Mouse (Mus musculus): ENCODE measurements around the gene Uqcrq. TPM values are rescaled to one million over a fixed set of nuclear protein-coding genes. Genes with fewer than 3 reads are reported as not detected.

Uqcrq gene
- polyA plus RNA-seq (2015; fragmentation: Nextera tagmentation; extraction: Ambion mirVana) = 1,029 and 1,034 TPM in 2 replicates

- WGBS = under 1% methylated on average over 44 of the region's 44 CpGs
- Histone ChIP-seq H3K36me3 (ENCODE audit: control insufficient read depth, insufficient read depth, low read length) (peaks cover 7% of the 10 kb centered on the region), H3K9me3 (ENCODE audit: control insufficient read depth, low read length) (no peaks in the 10 kb centered on the region), H3K9ac (ENCODE audit: low read depth, low read length) (peak within 1 kb of the TSS; percentile 92), H3K4me3 (ENCODE audit: low read length) (peak within 1 kb of the TSS; percentile 96), H3K4me2 (ENCODE audit: low read depth, low read length) (peak within 1 kb of the TSS; percentile 67), H3K27ac (ENCODE audit: low read length) (peak within 1 kb of the TSS; percentile 85), H3K27me3 (replicated peaks; ENCODE audit: control insufficient read depth, insufficient read depth, low read length) (no peaks in the 10 kb centered on the region), H3K4me1 (ENCODE audit: control insufficient read depth, insufficient read depth, low read length) (peaks cover 3% of the 10 kb centered on the region; the same call in 1 of the 2 replicates)
- peak; percentile 93 for ATAC-seq
These were observed at the start of gene Uqcrq, which contains the start of gene Gdf9 for GRCm38 (mm10) chr11:53430670-53431346. TSS of gene Uqcrq (minus strand) at chr11:53430831. TSS of gene Gdf9 (plus strand) at chr11:53431023.

DNA sequence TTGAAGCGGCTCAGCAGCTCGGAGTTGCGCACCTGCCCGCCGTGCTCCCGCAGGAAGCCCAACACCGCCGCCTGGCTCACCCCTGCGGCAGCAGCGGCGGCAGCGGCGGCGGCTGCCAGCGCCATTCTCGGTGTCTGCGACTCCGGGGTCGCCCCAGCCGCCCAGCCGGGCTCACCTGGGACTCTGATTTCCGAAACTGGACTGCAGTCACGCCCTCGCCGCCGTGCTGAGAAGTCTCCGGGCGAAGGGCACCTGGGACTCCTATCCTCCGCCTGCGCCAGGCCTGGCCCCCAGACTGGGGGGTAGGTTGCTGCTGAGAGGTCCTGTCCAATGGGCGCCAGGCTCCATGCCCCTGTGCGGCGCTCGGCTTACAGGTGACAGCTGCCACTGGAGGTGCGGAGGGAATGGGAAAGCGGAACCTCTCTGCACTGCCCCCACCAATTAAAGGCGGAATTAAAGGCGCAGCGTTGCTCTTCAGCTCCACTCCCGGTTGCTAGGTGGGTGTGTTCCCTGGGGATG is 49.2 kb upstream of the Uqcrq start, which contains the start of the genes Gm9945 and Sowaha:
Gene Gm9945, plus strand, starts transcription at position 384 of the 519 bp plus-strand sequence.
Gene Sowaha, minus strand, starts transcription at position 492 of the 519 bp plus-strand sequence.
- ATAC-seq = peak; percentile 84
- Histone ChIP-seq H3K27me3 (replicated peaks; ENCODE audit: control insufficient read depth, insufficient read depth, low read length) (peaks cover 47% of the 10 kb centered on the region), H3K27ac (ENCODE audit: low read length) (no peak within 1 kb of the TSS)

DNA sequence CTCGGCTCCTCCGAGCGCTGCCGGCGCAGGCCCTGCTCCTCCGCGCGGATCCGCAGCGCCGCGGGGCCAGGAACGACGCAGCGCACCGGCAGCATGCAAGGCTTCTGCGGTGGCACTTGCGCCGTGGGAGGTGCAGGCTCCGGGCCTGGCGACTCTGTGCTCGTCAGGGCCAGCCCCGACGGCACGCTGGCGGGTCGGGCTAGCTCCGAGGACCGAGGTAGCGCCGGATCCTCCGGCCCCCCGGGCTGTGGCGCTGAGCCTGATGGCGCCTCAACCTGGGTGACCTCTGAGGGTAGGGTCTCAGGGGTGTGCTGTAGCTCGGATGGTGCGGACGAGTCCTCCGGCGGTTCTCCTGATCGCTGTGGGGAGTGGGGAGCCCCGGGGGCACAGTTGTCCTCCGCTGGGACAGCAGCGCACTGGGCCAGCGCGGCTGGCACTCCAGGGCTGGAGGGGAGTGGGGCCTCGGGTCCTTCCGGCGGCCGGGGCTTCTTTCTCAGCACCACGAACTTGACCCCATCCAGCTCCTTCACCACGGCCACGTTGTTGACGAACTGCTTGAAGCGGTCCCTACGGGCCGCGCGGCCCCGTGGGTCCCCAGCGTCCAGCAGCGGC is 48.6 kb upstream of the Uqcrq start:
- Histone ChIP-seq H3K9ac (ENCODE audit: low read depth, low read length) (peak overlapping the region; percentile 61), H3K9me3 (ENCODE audit: control insufficient read depth, low read length) (no peaks in the 10 kb centered on the region), H3K27ac (ENCODE audit: low read length) (no peak overlapping the region), H3K27me3 (replicated peaks; ENCODE audit: control insufficient read depth, insufficient read depth, low read length) (peaks cover 47% of the 10 kb centered on the region), H3K4me2 (ENCODE audit: low read depth, low read length) (peak overlapping the region; percentile 90), H3K4me1 (ENCODE audit: control insufficient read depth, insufficient read depth, low read length) (peaks cover 15% of the 10 kb centered on the region; the same call in 1 of the 2 replicates), H3K36me3 (ENCODE audit: control insufficient read depth, insufficient read depth, low read length) (no peaks in the 10 kb centered on the region), H3K4me3 (ENCODE audit: low read length) (peak overlapping the region; percentile 58)
- ATAC-seq = peak; percentile 41
- WGBS = 1% methylated on average over 60 of the region's 62 CpGs

More for the DNA sequence above, 49.2 kb upstream of the Uqcrq start, which contains the start of the genes Gm9945 and Sowaha:
- Histone ChIP-seq H3K4me3 (ENCODE audit: low read length) (peak within 1 kb of the TSS; percentile 58), H3K9me3 (ENCODE audit: control insufficient read depth, low read length) (no peaks in the 10 kb centered on the region), H3K9ac (ENCODE audit: low read depth, low read length) (peak within 1 kb of the TSS; percentile 61), H3K4me1 (ENCODE audit: control insufficient read depth, insufficient read depth, low read length) (peaks cover 15% of the 10 kb centered on the region; the same call in 1 of the 2 replicates), H3K36me3 (ENCODE audit: control insufficient read depth, insufficient read depth, low read length) (no peaks in the 10 kb centered on the region), H3K4me2 (ENCODE audit: low read depth, low read length) (peak within 1 kb of the TSS; percentile 90)
- 3% methylated on average over 40 of the region's 40 CpGs for WGBS

DNA sequence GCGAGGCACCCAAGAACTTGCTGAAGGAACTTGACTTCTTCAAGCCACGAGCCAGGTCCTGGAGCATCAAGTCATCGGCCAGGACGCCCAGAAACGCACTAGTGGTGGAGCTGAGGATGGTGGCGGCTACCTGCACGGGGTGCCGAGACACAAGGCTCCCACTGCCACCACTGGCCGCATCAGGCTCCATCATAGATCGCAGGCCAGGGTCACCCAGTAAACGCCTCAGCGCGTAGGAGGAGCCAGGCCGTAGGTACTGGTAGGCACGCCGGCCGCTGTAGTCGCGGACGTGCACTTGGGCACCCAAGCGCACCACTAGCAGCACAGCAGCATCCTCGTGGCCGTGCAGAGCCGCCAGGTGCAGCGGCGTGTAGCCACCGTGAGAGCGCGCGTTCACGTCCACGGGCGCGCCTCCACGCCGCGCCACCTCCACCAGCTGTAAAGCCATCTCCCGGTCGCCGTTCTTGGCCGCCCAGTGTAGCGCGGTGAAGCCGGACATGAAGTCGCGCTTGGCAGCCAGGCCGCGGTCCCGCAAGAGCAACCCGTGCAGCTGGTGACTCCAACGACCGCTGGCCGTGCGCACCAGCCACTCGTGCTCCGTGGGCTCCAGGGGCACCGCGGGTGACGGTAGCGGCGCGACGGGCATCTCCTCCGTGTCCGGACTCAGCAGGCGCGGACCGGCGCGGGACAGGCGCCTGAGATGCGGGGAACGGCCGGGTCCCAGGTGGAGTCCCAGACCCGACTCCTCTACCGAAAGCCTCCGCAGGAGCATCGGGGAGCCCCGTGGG is 47.9 kb upstream of the Uqcrq start:
- Histone ChIP-seq H3K4me3 (ENCODE audit: low read length) (peak overlapping the region; percentile 58), H3K4me1 (ENCODE audit: control insufficient read depth, insufficient read depth, low read length) (peaks cover 15% of the 10 kb centered on the region; the same call in 1 of the 2 replicates), H3K36me3 (ENCODE audit: control insufficient read depth, insufficient read depth, low read length) (no peaks in the 10 kb centered on the region), H3K27ac (ENCODE audit: low read length) (no peak overlapping the region), H3K4me2 (ENCODE audit: low read depth, low read length) (peak overlapping the region; percentile 90), H3K9me3 (ENCODE audit: control insufficient read depth, low read length) (no peaks in the 10 kb centered on the region), H3K9ac (ENCODE audit: low read depth, low read length) (peak overlapping the region; percentile 61), H3K27me3 (replicated peaks; ENCODE audit: control insufficient read depth, insufficient read depth, low read length) (peaks cover 51% of the 10 kb centered on the region)
- 5% methylated on average over 79 of the region's 79 CpGs for WGBS
- ATAC-seq = no peak

DNA sequence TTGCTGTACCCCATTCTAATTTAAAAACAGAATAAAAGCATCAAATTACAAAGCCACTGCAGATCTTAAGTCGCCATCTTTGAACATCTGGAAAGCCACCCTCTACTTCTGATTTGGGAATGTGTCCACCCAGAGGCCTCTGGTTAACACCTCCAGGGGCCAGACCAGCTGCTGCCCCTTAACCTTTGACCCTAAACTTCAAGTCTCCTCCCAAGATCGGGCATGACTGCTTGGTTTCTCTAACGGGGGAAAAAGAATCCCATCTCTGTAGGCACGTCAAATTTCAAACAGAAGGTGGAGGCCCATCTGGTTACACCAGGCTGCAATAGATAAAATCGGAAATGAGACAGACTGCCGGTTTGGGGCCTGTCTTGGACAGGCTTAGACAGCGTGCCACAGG is 47.2 kb upstream of the Uqcrq start:
- H3K4me1 ChIP-seq (ENCODE audit: control insufficient read depth, insufficient read depth, low read length) = peaks cover 15% of the 10 kb centered on the region; the same call in 1 of the 2 replicates
- 50% methylated on average over 7 of the region's 7 CpGs for WGBS
- no peak overlapping the region for H3K4me2 ChIP-seq (ENCODE audit: low read depth, low read length)
- no peaks in the 10 kb centered on the region for H3K36me3 ChIP-seq (ENCODE audit: control insufficient read depth, insufficient read depth, low read length)
- no peak for ATAC-seq
- H3K27ac ChIP-seq (ENCODE audit: low read length) = no peak overlapping the region
- H3K9ac ChIP-seq (ENCODE audit: low read depth, low read length) = no peak overlapping the region
- H3K27me3 ChIP-seq (replicated peaks; ENCODE audit: control insufficient read depth, insufficient read depth, low read length) = peaks cover 53% of the 10 kb centered on the region
- no peak overlapping the region for H3K4me3 ChIP-seq (ENCODE audit: low read length)
- H3K9me3 ChIP-seq (ENCODE audit: control insufficient read depth, low read length) = no peaks in the 10 kb centered on the region

GRCm38 (mm10) chr11:53475620-53476019 is 45.0 kb upstream of the Uqcrq start:
- WGBS = 32% methylated on average over 8 of the region's 8 CpGs

DNA sequence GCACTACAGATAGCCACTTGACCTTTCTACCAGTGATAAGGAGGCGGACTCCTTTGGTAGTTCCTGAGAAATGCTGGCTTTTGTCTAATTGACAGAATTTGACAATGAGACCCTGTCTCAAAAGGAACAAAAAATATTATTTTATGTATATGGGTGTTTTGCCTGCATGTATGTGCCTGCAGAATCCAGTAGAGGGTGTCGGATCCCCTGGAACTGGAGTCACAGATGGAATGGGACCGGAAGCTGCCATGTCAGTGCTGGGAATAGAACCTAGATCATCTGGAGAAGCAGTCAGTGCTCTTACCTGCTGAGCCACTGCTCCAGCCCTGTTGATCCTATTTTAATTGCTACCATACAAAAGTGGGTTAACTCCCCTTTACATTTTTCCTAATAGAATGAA is 42.1 kb upstream of the Uqcrq start:
- H3K27ac ChIP-seq (ENCODE audit: low read length) = no peak overlapping the region
- no peak overlapping the region for H3K4me2 ChIP-seq (ENCODE audit: low read depth, low read length)
- no peaks in the 10 kb centered on the region for H3K9me3 ChIP-seq (ENCODE audit: control insufficient read depth, low read length)
- no peak overlapping the region for H3K9ac ChIP-seq (ENCODE audit: low read depth, low read length)
- H3K36me3 ChIP-seq (ENCODE audit: control insufficient read depth, insufficient read depth, low read length) = no peaks in the 10 kb centered on the region
- no peak for ATAC-seq
- H3K4me1 ChIP-seq (ENCODE audit: control insufficient read depth, insufficient read depth, low read length) = 0 out of 2 replicates have a peak, but pooled peaks cover 4% of the 10 kb centered on the region
- H3K4me3 ChIP-seq (ENCODE audit: low read length) = no peak overlapping the region
- peaks cover 38% of the 10 kb centered on the region for H3K27me3 ChIP-seq (replicated peaks; ENCODE audit: control insufficient read depth, insufficient read depth, low read length)
- WGBS = 77% methylated on average over 3 of the region's 3 CpGs

More at GRCm38 (mm10) chr11:53475620-53476019, 45.0 kb upstream of the Uqcrq start:
- no peak overlapping the region for H3K4me2 ChIP-seq (ENCODE audit: low read depth, low read length)
- no peak overlapping the region for H3K27ac ChIP-seq (ENCODE audit: low read length)
- peaks cover 56% of the 10 kb centered on the region for H3K27me3 ChIP-seq (replicated peaks; ENCODE audit: control insufficient read depth, insufficient read depth, low read length)
- H3K4me1 ChIP-seq (ENCODE audit: control insufficient read depth, insufficient read depth, low read length) = peaks cover 15% of the 10 kb centered on the region; the same call in 1 of the 2 replicates
- ATAC-seq = no peak
- no peak overlapping the region for H3K4me3 ChIP-seq (ENCODE audit: low read length)
- H3K9ac ChIP-seq (ENCODE audit: low read depth, low read length) = no peak overlapping the region
- no peaks in the 10 kb centered on the region for H3K9me3 ChIP-seq (ENCODE audit: control insufficient read depth, low read length)
- H3K36me3 ChIP-seq (ENCODE audit: control insufficient read depth, insufficient read depth, low read length) = no peaks in the 10 kb centered on the region

DNA sequence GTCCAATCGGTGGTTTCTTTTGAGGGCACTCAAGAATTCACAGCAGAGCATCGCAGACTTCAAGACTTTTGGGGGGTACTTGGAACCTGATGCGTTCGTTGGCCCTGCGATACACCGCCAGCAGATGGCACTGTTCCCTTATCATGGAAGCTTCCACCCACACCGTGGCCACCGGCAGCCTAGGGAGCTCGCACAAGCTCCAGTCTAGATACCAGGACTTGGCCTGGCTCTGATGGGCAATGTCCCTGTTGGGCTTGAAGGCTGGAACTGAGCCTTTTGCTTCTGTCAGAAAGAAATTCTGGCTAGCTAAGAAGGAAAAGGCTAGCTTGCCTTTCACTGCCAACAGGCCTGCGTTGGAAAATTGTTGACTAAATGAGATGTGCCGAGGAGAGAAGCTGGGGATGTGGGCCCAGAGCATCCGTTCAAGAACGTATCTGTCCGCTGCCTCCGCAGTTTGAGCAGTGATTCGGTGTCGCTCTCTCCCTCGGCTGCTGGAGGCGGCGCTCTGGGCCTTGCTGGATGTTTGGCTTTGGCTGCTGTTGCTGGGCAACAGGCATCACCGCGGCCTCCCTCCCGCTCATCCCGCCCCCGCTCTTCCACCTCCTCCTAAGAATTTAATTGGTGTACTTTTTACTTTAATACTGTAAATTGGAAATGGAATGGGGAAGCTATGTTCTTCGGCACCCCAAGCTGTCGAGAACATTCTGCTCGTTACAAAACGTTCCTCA is 39.5 kb upstream of the Uqcrq start, which contains the start of gene Gm9837:
Gene Gm9837, minus strand, starts transcription at position 512 of the 728 bp plus-strand sequence.
- WGBS = 4% methylated on average over 29 of the region's 29 CpGs
- peak within 1 kb of the TSS; percentile 44 for H3K4me2 ChIP-seq (ENCODE audit: low read depth, low read length)
- H3K27me3 ChIP-seq (replicated peaks; ENCODE audit: control insufficient read depth, insufficient read depth, low read length) = peaks cover 29% of the 10 kb centered on the region
- no peaks in the 10 kb centered on the region for H3K36me3 ChIP-seq (ENCODE audit: control insufficient read depth, insufficient read depth, low read length)
- H3K4me3 ChIP-seq (ENCODE audit: low read length) = peak within 1 kb of the TSS; percentile 22; the same call in 1 of the 2 replicates
- no peaks in the 10 kb centered on the region for H3K9me3 ChIP-seq (ENCODE audit: control insufficient read depth, low read length)
- no peak within 1 kb of the TSS for H3K27ac ChIP-seq (ENCODE audit: low read length)
- peak within 1 kb of the TSS; percentile 31; the same call in 1 of the 2 replicates for H3K9ac ChIP-seq (ENCODE audit: low read depth, low read length)
- ATAC-seq = peak; percentile 82
- peaks cover 9% of the 10 kb centered on the region for H3K4me1 ChIP-seq (ENCODE audit: control insufficient read depth, insufficient read depth, low read length)
